Mouse (Mus musculus): ENCODE measurements at regions not wholly inside any gene's neighbourhood (a gene's known extent, or its start where the extent isn't known, plus 50 kb on each side); places are given as distances from the start of the nearest gene placed in this dataset.

DNA sequence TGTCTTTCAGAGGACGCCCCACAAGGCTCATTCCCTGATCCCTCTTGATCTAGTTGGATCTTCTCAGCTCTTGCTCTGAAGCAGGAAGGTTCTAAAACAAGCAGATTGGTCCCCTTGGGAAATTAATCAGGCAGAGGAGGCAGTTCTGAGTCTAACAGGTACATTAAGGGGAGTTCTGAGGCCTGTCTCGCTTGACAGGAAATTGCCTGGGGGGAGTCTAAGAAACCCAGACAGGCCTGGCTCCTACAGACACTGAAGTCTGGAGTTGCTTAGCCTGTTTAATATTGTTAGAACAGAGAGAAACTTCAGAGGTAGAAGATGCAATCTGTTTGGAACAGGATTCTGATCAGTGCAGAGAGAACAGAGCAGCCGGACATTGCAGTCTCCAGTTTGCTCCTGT, 264.4 kb upstream of the Mtpn start:
- no peak overlapping the region for H3K27ac ChIP-seq
- H3K27me3 ChIP-seq (ENCODE audit: insufficient read depth, poor library complexity, severe bottlenecking): no peaks in the 10 kb centered on the region
- H3K4me1 ChIP-seq (replicated peaks): no peaks in the 10 kb centered on the region
- WGBS: 76% methylated on average over 3 of the region's 3 CpGs
- no peaks in the 10 kb centered on the region for H3K36me3 ChIP-seq
- no peaks in the 10 kb centered on the region for H3K9me3 ChIP-seq
- no peak for DNase-seq (ENCODE audit: low spot score)
- H3K4me3 ChIP-seq: no peak overlapping the region

DNA sequence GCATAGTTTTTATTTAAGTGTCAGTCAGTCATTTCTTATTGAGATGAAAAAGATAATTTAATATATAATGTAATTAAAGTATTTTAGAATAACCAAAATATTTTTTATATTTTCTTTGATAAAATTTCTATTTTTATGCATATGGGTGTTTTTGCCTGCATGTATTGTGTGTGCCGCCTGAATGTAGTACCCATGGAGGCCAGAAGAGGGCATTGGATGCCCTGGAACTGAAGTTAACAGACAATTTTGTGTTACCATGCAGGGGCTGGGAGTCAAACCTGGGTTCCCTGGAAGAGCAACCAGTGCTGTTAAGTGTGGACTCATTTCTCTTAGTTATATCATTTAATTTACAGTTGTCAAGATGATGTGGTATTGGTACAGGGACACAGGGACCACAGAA, 240.0 kb upstream of the Mtpn start:
- Histone ChIP-seq H3K27me3 (ENCODE audit: insufficient read depth, poor library complexity, severe bottlenecking) (no peaks in the 10 kb centered on the region), H3K4me1 (replicated peaks) (no peaks in the 10 kb centered on the region), H3K4me3 (no peak overlapping the region), H3K9me3 (no peaks in the 10 kb centered on the region), H3K27ac (no peak overlapping the region), H3K36me3 (no peaks in the 10 kb centered on the region)
- DNase-seq (ENCODE audit: low spot score): no peak
- WGBS: 91% methylated on average over 1 of the region's 1 CpGs

DNA sequence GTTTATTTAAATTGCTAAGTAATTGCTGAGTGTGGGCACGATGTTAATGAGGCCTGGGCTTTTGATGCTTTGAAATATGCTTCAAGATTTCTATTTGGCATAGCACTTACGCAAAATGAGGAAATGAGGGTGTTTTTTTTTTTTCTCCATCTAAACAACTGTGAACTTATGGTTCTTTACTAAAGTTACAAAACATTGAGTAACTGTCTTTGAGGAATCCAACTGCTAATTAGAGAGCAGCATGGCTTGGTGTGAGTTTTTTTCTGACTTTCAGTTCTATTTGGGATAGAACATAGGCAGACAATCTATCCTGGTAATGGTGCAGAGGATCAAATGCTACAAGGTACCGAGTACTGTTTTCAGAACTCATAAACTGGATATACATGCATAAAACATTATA, 231.2 kb upstream of the Mtpn start:
- H3K36me3 ChIP-seq: no peaks in the 10 kb centered on the region
- DNase-seq (ENCODE audit: low spot score): no peak
- H3K4me3 ChIP-seq: no peak overlapping the region
- H3K9me3 ChIP-seq: no peaks in the 10 kb centered on the region
- no peaks in the 10 kb centered on the region for H3K4me1 ChIP-seq (replicated peaks)
- WGBS: 91% methylated on average over 3 of the region's 3 CpGs
- H3K27ac ChIP-seq: no peak overlapping the region
- no peaks in the 10 kb centered on the region for H3K27me3 ChIP-seq (ENCODE audit: insufficient read depth, poor library complexity, severe bottlenecking)

DNA sequence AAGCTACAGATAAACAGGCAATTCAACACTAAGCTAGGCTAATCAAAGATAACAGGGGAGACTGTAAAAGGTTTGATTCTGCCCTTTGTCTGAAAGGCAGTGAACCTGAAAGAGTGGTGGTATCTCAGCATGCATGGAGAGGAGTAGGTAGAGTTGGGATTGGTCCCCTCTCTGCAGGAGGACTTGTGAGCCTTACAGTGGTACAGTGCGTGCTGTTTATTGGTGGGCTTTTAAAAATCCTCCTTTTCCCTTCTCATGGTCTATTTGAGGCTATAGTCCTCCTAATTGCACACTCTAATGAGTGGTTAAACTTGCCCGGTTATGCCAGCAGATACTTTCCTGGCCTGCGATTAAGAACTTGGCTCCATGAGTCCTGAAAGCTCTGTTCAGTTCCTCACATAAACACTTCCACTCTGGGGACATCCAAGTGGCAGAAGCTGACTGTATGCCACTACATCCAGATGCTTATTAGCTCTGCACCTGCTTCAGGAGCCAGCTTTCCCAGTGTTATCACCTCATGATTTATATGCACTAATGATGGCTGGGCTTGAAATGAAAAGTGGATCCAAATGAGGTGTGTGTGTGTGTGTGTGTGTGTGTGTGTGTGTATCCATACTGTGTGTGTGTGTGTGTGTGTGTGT, 220.0 kb upstream of the Mtpn start:
- Histone ChIP-seq H3K9me3 (no peaks in the 10 kb centered on the region), H3K27ac (no peak overlapping the region), H3K4me1 (replicated peaks) (peaks cover 7% of the 10 kb centered on the region; the same call in 1 of the 2 replicates), H3K36me3 (no peaks in the 10 kb centered on the region), H3K4me3 (no peak overlapping the region), H3K27me3 (ENCODE audit: insufficient read depth, poor library complexity, severe bottlenecking) (no peaks in the 10 kb centered on the region)
- DNase-seq (ENCODE audit: low spot score): no peak
- 81% methylated on average over 3 of the region's 3 CpGs for WGBS

DNA sequence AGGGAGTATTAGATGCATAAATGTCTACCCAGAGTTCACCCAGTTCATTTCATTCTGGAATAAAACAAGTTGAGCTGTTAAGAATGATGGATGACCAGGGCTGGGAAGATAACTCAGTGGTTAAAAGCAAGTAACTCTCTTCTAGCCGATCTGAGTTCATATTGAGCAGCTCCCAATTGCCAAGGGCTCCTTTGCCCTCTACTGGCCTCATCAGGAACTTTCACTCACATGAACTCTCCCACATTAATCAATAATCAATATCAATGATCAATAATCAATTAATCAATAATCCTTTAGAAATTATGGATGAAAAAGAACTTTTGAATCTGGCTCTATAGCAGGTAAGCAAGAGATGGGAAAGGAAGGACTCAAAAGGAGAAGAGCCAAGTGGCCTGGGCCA, 206.3 kb upstream of the Mtpn start:
- DNase-seq (ENCODE audit: low spot score): no peak
- no peak overlapping the region for H3K27ac ChIP-seq
- no peak overlapping the region for H3K4me3 ChIP-seq

DNA sequence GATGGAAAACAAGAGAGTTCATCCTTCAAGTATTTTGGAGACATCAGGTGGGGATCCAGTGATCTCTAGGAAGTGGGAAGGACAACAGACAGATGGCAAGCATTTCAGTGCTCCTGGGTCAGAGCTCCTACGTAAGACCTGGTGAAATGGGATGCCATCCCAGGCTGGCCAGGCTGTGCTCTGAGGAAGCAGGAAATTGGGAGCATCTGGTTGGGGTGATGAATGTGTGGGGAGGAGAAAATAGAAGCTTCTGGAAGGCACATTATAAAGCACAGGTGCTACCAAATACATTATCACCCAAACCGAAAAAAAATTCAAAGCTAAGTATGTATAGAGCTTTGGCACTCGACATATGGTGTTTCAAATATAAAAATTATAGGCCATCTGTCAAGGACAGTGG, 165.9 kb upstream of the Mtpn start:
- H3K27ac ChIP-seq: no peak overlapping the region
- H3K4me1 ChIP-seq (replicated peaks): no peaks in the 10 kb centered on the region
- H3K36me3 ChIP-seq: no peaks in the 10 kb centered on the region
- H3K9me3 ChIP-seq: no peaks in the 10 kb centered on the region
- H3K27me3 ChIP-seq (ENCODE audit: insufficient read depth, poor library complexity, severe bottlenecking): no peaks in the 10 kb centered on the region
- H3K4me3 ChIP-seq: no peak overlapping the region
- no peak for DNase-seq (ENCODE audit: low spot score)
- 84% methylated on average over 3 of the region's 3 CpGs for WGBS

More for the DNA sequence above, 206.3 kb upstream of the Mtpn start:
- no peaks in the 10 kb centered on the region for H3K4me1 ChIP-seq (replicated peaks)
- WGBS: 38% methylated on average over 1 of the region's 1 CpGs
- no peaks in the 10 kb centered on the region for H3K36me3 ChIP-seq
- H3K9me3 ChIP-seq: no peaks in the 10 kb centered on the region
- no peaks in the 10 kb centered on the region for H3K27me3 ChIP-seq (ENCODE audit: insufficient read depth, poor library complexity, severe bottlenecking)

DNA sequence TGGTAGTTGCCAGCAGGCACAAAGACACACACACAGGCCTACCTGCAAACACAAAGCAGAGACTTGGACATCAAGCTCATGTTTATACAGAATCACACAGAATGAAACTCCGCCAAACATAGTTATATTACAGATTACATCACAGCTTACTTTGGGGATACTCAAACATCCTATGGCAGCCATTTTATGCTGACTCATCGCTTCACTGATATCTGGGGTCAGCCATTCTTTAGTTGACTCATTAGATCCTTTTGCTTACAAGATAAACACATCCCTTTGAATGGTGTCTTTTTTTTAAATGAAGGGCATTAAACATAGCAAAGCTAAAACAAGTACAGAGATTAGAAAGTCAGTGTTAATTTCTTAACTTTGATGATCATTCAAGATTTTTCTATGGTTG, 127.4 kb upstream of the Mtpn start:
- no peaks in the 10 kb centered on the region for H3K4me1 ChIP-seq (replicated peaks)
- DNase-seq (ENCODE audit: low spot score): no peak
- H3K36me3 ChIP-seq: no peaks in the 10 kb centered on the region
- H3K9me3 ChIP-seq: no peaks in the 10 kb centered on the region
- H3K4me3 ChIP-seq: no peak overlapping the region
- H3K27me3 ChIP-seq (ENCODE audit: insufficient read depth, poor library complexity, severe bottlenecking): no peaks in the 10 kb centered on the region
- no peak overlapping the region for H3K27ac ChIP-seq
- 86% methylated on average over 2 of the region's 2 CpGs for WGBS

DNA sequence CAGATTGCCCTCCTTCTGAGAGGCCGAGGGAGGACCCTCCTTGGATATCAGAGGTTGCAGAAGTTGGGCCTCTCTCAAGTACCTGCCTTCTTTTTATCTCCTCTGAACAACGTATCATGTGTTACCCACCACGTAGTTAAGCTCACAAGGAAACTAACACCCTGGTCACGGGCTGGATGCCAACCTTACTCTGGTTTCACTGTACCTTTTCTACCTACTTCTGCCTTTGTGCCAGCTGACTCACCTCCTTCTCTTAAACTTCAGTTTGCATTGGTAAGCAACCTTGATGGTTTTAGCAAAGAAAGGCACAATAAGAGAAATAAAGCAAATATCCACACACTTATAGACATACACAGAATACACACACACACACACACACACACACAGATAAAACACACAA, 111.7 kb upstream of the Mtpn start:
- no peak for DNase-seq (ENCODE audit: low spot score)
- no peaks in the 10 kb centered on the region for H3K36me3 ChIP-seq
- H3K27ac ChIP-seq: no peak overlapping the region
- no peaks in the 10 kb centered on the region for H3K4me1 ChIP-seq (replicated peaks)
- no peak overlapping the region for H3K4me3 ChIP-seq
- no peaks in the 10 kb centered on the region for H3K27me3 ChIP-seq (ENCODE audit: insufficient read depth, poor library complexity, severe bottlenecking)
- WGBS: 83% methylated on average over 4 of the region's 4 CpGs
- H3K9me3 ChIP-seq: no peaks in the 10 kb centered on the region

DNA sequence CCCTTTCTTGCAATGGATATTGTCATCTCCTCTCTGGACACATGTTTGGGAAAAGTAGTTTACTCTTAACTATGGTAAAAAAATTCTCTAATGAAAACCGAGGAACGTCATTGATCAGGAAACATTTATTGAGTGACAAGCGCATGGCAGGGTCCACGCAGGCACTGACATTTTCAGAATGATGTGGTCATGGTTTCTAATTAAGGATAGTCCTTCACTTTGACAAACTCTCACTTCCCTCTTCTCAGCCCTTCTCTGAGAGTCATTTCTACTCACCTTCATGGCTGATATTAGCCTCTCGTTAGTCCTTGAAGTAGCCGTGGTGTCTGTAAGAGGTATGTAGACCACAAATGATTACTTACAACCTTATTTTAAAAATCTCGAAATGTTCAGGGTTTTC, 105.5 kb upstream of the Mtpn start:
- Histone ChIP-seq H3K36me3 (no peaks in the 10 kb centered on the region), H3K9me3 (no peaks in the 10 kb centered on the region), H3K27ac (no peak overlapping the region), H3K4me1 (replicated peaks) (no peaks in the 10 kb centered on the region), H3K27me3 (ENCODE audit: insufficient read depth, poor library complexity, severe bottlenecking) (no peaks in the 10 kb centered on the region), H3K4me3 (no peak overlapping the region)
- DNase-seq (ENCODE audit: low spot score): no peak
- WGBS: 91% methylated on average over 7 of the region's 7 CpGs

DNA sequence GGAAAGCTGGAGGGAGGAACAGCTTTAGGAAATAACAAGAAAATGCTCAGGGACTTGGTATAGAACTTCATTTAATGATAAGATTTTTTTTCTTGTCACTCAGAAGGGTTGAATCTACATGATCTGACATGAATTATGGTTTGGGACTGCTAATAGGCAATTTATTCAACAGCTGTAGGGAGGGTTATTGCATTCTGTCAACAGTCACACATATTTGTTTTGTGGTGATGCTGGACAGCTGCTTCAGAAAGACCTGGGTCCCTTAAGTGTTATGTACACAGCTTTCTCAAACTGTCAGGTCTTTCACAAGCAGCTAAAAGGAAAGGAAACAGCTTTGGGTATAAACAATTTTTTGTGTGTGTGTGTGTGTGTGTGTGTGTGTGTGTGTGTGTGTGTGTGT, 101.0 kb upstream of the Mtpn start:
- H3K9me3 ChIP-seq: no peaks in the 10 kb centered on the region
- H3K36me3 ChIP-seq: no peaks in the 10 kb centered on the region
- H3K27me3 ChIP-seq (ENCODE audit: insufficient read depth, poor library complexity, severe bottlenecking): no peaks in the 10 kb centered on the region
- no peak for DNase-seq (ENCODE audit: low spot score)
- no peak overlapping the region for H3K4me3 ChIP-seq
- no peaks in the 10 kb centered on the region for H3K4me1 ChIP-seq (replicated peaks)
- H3K27ac ChIP-seq: no peak overlapping the region

DNA sequence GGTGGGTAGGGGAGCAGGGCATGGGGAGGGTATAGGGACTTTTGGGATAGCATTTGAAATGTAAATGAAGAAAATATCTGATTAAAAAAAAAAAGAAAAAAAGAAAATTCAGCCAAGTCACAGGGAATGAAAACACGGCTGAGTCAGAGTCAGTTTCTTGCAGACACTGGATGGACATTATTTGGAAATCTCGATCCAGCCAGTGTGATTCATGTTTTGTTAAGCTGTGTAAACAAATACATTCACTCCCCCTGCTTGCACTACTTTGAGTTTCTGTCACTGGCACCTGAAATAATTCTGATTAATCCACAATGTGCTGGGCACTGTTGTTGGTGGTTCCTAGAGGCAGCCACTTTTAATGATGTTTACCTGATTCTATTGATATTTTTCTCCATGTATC, 68.6 kb upstream of the Mtpn start:
- WGBS: 77% methylated on average over 2 of the region's 2 CpGs

DNA sequence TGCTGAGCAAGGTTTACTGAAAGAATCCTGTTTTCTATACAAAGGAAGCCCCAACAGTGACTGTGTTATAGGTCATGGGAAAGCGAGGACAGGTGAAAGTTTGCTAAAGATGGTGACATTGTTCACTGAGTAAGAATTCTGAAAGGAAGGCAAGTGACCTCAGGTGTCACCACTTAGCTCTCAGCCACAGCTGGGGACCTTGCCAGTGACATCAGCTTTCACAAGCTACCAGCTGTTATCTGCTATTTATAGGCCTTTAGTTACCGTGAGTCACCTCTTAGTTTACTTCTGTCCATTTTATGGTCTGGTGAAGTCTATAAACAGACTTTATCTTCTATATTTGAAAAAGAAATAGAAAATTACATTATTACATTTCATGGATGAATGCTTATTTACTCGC, 65.4 kb upstream of the Mtpn start:
- DNase-seq (ENCODE audit: low spot score): no peak
- H3K27me3 ChIP-seq (ENCODE audit: insufficient read depth, poor library complexity, severe bottlenecking): no peaks in the 10 kb centered on the region
- H3K36me3 ChIP-seq: no peaks in the 10 kb centered on the region
- peaks cover 5% of the 10 kb centered on the region; the same call in 1 of the 2 replicates for H3K9me3 ChIP-seq
- H3K4me3 ChIP-seq: no peak overlapping the region
- H3K27ac ChIP-seq: no peak overlapping the region
- 84% methylated on average over 3 of the region's 3 CpGs for WGBS
- no peaks in the 10 kb centered on the region for H3K4me1 ChIP-seq (replicated peaks)

More for the DNA sequence above, 68.6 kb upstream of the Mtpn start:
- Histone ChIP-seq H3K4me1 (replicated peaks) (no peaks in the 10 kb centered on the region), H3K4me3 (no peak overlapping the region), H3K36me3 (no peaks in the 10 kb centered on the region), H3K27ac (no peak overlapping the region), H3K27me3 (ENCODE audit: insufficient read depth, poor library complexity, severe bottlenecking) (no peaks in the 10 kb centered on the region), H3K9me3 (peaks cover 5% of the 10 kb centered on the region; the same call in 1 of the 2 replicates)
- no peak for DNase-seq (ENCODE audit: low spot score)

DNA sequence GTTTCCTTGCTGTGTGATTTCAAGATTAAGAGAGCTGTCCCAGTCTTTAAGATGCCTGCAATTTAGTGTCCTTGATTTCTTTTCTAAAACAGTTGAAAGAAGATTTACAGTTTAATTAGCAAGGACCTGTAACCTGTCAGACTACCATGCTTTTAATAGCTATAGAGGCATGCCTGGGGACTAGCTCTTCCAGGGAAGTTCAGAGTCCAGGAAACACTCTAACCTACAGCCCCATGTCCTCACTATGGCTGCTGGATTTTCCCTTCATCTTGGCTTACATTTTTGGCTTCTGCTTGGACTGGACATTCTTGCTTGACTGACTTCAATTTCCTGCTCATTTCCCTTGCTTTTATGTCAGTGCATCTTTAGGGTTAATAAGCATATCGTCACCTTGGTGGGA, 61.7 kb upstream of the Mtpn start:
- 79% methylated on average over 1 of the region's 1 CpGs for WGBS
- H3K4me1 ChIP-seq (replicated peaks): no peaks in the 10 kb centered on the region
- H3K4me3 ChIP-seq: no peak overlapping the region
- no peaks in the 10 kb centered on the region for H3K9me3 ChIP-seq
- H3K27me3 ChIP-seq (ENCODE audit: insufficient read depth, poor library complexity, severe bottlenecking): no peaks in the 10 kb centered on the region
- H3K27ac ChIP-seq: no peak overlapping the region
- H3K36me3 ChIP-seq: no peaks in the 10 kb centered on the region
- no peak for DNase-seq (ENCODE audit: low spot score)

DNA sequence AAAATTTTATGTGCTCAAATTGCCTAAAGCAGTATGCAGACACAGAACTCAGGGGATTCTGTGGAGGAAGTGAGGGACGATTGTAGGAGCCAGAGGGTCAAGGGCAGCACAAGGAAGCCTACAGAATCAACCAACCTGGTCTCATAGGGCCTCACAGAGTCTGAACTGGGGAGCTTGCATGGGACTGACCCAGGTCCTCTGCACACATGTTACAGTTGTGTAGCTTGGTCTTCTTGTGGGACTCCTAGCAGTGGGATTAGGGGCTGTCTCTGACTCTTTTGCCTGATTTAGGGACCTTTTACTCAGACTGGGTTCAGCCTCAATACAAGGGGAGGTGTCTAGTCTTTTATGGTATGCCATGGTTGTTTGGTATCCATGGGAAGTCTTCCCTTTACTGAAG, 60.2 kb upstream of the Mtpn start:
- Histone ChIP-seq H3K4me1 (replicated peaks) (no peaks in the 10 kb centered on the region), H3K36me3 (no peaks in the 10 kb centered on the region), H3K9me3 (no peaks in the 10 kb centered on the region), H3K27me3 (ENCODE audit: insufficient read depth, poor library complexity, severe bottlenecking) (no peaks in the 10 kb centered on the region), H3K4me3 (no peak overlapping the region), H3K27ac (no peak overlapping the region)
- DNase-seq (ENCODE audit: low spot score): no peak
- 72% methylated on average over 1 of the region's 1 CpGs for WGBS
